Mouse (Mus musculus) intestine, embryonic 14.5 days (tissue): ENCODE data around the gene Ppp1r9a. TPM values are rescaled to one million over a fixed set of nuclear protein-coding genes. Genes with fewer than 3 reads are reported as not detected.

ENCODE experiments used
- ATAC-seq: fragments of 200-750 bp; cut with Nextera tagmentation; replicated peaks from 2 replicates; pipeline ENCODE4 v1.8.0; 2017; ENCODE audit warnings: low read depth, moderate number of reproducible peaks, moderate TSS enrichment, moderate library complexity; ENCODE audit not compliant: low FRiP score, low TSS enrichment
- DNase-seq: peaks from one replicate; pipeline ENCODE4 v3.0.0-alpha.2; 2018; ENCODE audit warnings: low spot score
- H3K27ac ChIP-seq: fragments of 300-500 bp; sonication (generic); 2 replicates; pipeline ENCODE4 v1.5.1; 2014; ENCODE audit warnings: low read depth, mild to moderate bottlenecking, control low read depth
- H3K27me3 ChIP-seq: fragments of 300-500 bp; sonication (generic); replicated peaks from 2 replicates; pipeline ENCODE4 v1.6.1; 2014; ENCODE audit warnings: low read length, control low read depth; ENCODE audit not compliant: control insufficient read depth, insufficient read depth
- H3K36me3 ChIP-seq: fragments of 300-500 bp; sonication (generic); 2 replicates; pipeline ENCODE4 v1.6.1; 2014; ENCODE audit warnings: low read length, control low read depth; ENCODE audit not compliant: control insufficient read depth, insufficient read depth
- H3K4me1 ChIP-seq: fragments of 300-500 bp; sonication (generic); replicated peaks from 2 replicates; pipeline ENCODE4 v1.6.1; 2014; ENCODE audit warnings: low read length, control low read depth, mixed read lengths; ENCODE audit not compliant: control insufficient read depth, insufficient read depth
- H3K4me2 ChIP-seq: fragments of 300-500 bp; sonication (generic); 2 replicates; pipeline ENCODE4 v1.6.1; 2014; ENCODE audit warnings: low read length
- H3K4me3 ChIP-seq: fragments of 300-500 bp; sonication (generic); 2 replicates; pipeline ENCODE4 v1.5.1; 2014; ENCODE audit warnings: low read depth, low read length, control low read depth, mixed read lengths
- H3K9ac ChIP-seq: fragments of 300-500 bp; sonication (generic); 2 replicates; pipeline ENCODE4 v1.6.1; 2014; ENCODE audit warnings: mild to moderate bottlenecking, low read length
- H3K9me3 ChIP-seq: fragments of 300-500 bp; sonication (generic); 2 replicates; pipeline ENCODE4 v1.6.1; 2016; ENCODE audit warnings: low read length, control low read depth; ENCODE audit not compliant: control insufficient read depth
- WGBS: fragments of 180-500 bp; shearing (Covaris S2); extraction: QIAGEN DNeasy Blood & Tissue Kit; methylation state at CpG from one replicate; pipeline ENCODE4 v1.1.7; 2014; 5-methylcytosine and 5-hydroxymethylcytosine counted together
- polyA plus RNA-seq: library from polyadenylated mRNA; unstranded; fragments of >200 nt; fragmentation: Nextera tagmentation; extraction: Ambion mirVana; gene quantifications from 2 replicates; pipeline ENCODE4 v1.2.1, GENCODE M21; 2014

Ppp1r9a gene
- polyA plus RNA-seq, 1 experiment from 2014 or later, result 22.7 TPM

GRCm38 (mm10) chr6:5082144-5082543 lies 179.4 kb downstream of the Ppp1r9a start:
- no peak overlapping the region for H3K9ac ChIP-seq
- no peaks in the 10 kb centered on the region for H3K9me3 ChIP-seq
- peaks cover 34% of the 10 kb centered on the region for H3K4me1 ChIP-seq
- no peak overlapping the region for H3K4me2 ChIP-seq
- peak overlapping the region; percentile 79; the same call in 1 of the 2 replicates for H3K27ac ChIP-seq
- H3K27me3 ChIP-seq, result no peaks in the 10 kb centered on the region
- DNase-seq (no peak), ATAC-seq (no peak)
- H3K4me3 ChIP-seq, result no peak overlapping the region
- peaks cover 4% of the 10 kb centered on the region; the same call in 1 of the 2 replicates for H3K36me3 ChIP-seq

GRCm38 (mm10) chr6:5082740-5083139 lies 180.0 kb downstream of the Ppp1r9a start:
- Histone ChIP-seq H3K27ac (peak overlapping the region; percentile 43), H3K36me3 (peaks cover 4% of the 10 kb centered on the region; the same call in 1 of the 2 replicates), H3K4me1 (peaks cover 34% of the 10 kb centered on the region), H3K4me3 (no peak overlapping the region), H3K9ac (no peak overlapping the region), H3K9me3 (no peaks in the 10 kb centered on the region), H3K27me3 (no peaks in the 10 kb centered on the region), H3K4me2 (no peak overlapping the region)
- WGBS, result 50% methylated on average over 2 of the region's 2 CpGs
- DNase-seq, result no peak
- ATAC-seq, result no peak

GRCm38 (mm10) chr6:5083957-5084356 lies 181.2 kb downstream of the Ppp1r9a start:
- peaks cover 34% of the 10 kb centered on the region for H3K4me1 ChIP-seq
- no peak overlapping the region for H3K4me3 ChIP-seq
- no peaks in the 10 kb centered on the region for H3K9me3 ChIP-seq
- H3K27me3 ChIP-seq, result no peaks in the 10 kb centered on the region
- peak overlapping the region; percentile 12; the same call in 1 of the 2 replicates for H3K27ac ChIP-seq
- H3K4me2 ChIP-seq, result no peak overlapping the region
- H3K36me3 ChIP-seq, result no peaks in the 10 kb centered on the region
- H3K9ac ChIP-seq, result no peak overlapping the region
- WGBS, result 26% methylated on average over 4 of the region's 4 CpGs
- DNase-seq (no peak), ATAC-seq (no peak)

- Histone ChIP-seq H3K4me1 (peaks cover 5% of the 10 kb centered on the region; the same call in 1 of the 2 replicates), H3K9ac (no peak overlapping the region), H3K36me3 (no peaks in the 10 kb centered on the region), H3K9me3 (no peaks in the 10 kb centered on the region), H3K4me2 (no peak overlapping the region), H3K27ac (no peak overlapping the region), H3K27me3 (no peaks in the 10 kb centered on the region), H3K4me3 (no peak overlapping the region)
- WGBS, result 61% methylated on average over 7 of the region's 7 CpGs
- peak; percentile 37 for DNase-seq
- ATAC-seq, result no peak
These were observed 189.2 kb downstream of the Ppp1r9a start for GRCm38 (mm10) chr6:5091873-5092272.

GRCm38 (mm10) chr6:5092795-5093194 lies 190.1 kb downstream of the Ppp1r9a start:
- WGBS, result 87% methylated on average over 4 of the region's 4 CpGs

GRCm38 (mm10) chr6:5093516-5093915 lies 190.8 kb downstream of the Ppp1r9a start:
- Histone ChIP-seq H3K36me3 (no peaks in the 10 kb centered on the region), H3K4me3 (no peak overlapping the region), H3K27ac (peak overlapping the region; percentile 51), H3K9me3 (no peaks in the 10 kb centered on the region), H3K9ac (no peak overlapping the region), H3K4me1 (peaks cover 5% of the 10 kb centered on the region; the same call in 1 of the 2 replicates), H3K27me3 (no peaks in the 10 kb centered on the region), H3K4me2 (no peak overlapping the region)
- 36% methylated on average over 4 of the region's 4 CpGs for WGBS
- DNase-seq, result peak; percentile 51
- ATAC-seq, result no peak

More at GRCm38 (mm10) chr6:5092795-5093194, 190.1 kb downstream of the Ppp1r9a start:
- ATAC-seq, result no peak
- Histone ChIP-seq H3K27ac (peak overlapping the region; percentile 51; the same call in 1 of the 2 replicates), H3K36me3 (no peaks in the 10 kb centered on the region), H3K4me2 (no peak overlapping the region), H3K27me3 (no peaks in the 10 kb centered on the region), H3K4me1 (peaks cover 5% of the 10 kb centered on the region; the same call in 1 of the 2 replicates), H3K9me3 (no peaks in the 10 kb centered on the region), H3K4me3 (no peak overlapping the region), H3K9ac (no peak overlapping the region)
- peak; percentile 4 for DNase-seq

- H3K27me3 ChIP-seq, result no peaks in the 10 kb centered on the region
- ATAC-seq (no peak), DNase-seq (no peak)
- H3K9ac ChIP-seq, result no peak overlapping the region
- H3K36me3 ChIP-seq, result no peaks in the 10 kb centered on the region
- H3K4me1 ChIP-seq, result peaks cover 16% of the 10 kb centered on the region
- H3K9me3 ChIP-seq, result no peaks in the 10 kb centered on the region
- no peak overlapping the region for H3K4me3 ChIP-seq
- H3K4me2 ChIP-seq, result no peak overlapping the region
- 79% methylated on average over 9 of the region's 9 CpGs for WGBS
- H3K27ac ChIP-seq, result no peak overlapping the region
These were observed 192.8 kb downstream of the Ppp1r9a start for GRCm38 (mm10) chr6:5095365-5095973.

GRCm38 (mm10) chr6:5097309-5097708 lies 194.6 kb downstream of the Ppp1r9a start:
- H3K4me2 ChIP-seq, result no peak overlapping the region
- ATAC-seq, result no peak
- H3K9ac ChIP-seq, result no peak overlapping the region
- no peaks in the 10 kb centered on the region for H3K27me3 ChIP-seq
- no peak overlapping the region for H3K27ac ChIP-seq
- peaks cover 16% of the 10 kb centered on the region for H3K4me1 ChIP-seq
- no peaks in the 10 kb centered on the region for H3K36me3 ChIP-seq
- 71% methylated on average over 3 of the region's 3 CpGs for WGBS
- H3K4me3 ChIP-seq, result no peak overlapping the region
- no peaks in the 10 kb centered on the region for H3K9me3 ChIP-seq
- no peak for DNase-seq

- Histone ChIP-seq H3K27me3 (no peaks in the 10 kb centered on the region), H3K9ac (no peak overlapping the region), H3K4me3 (no peak overlapping the region), H3K36me3 (no peaks in the 10 kb centered on the region), H3K9me3 (no peaks in the 10 kb centered on the region), H3K27ac (no peak overlapping the region), H3K4me2 (no peak overlapping the region), H3K4me1 (peaks cover 11% of the 10 kb centered on the region)
- DNase-seq, result peak; percentile 49
- 30% methylated on average over 5 of the region's 5 CpGs for WGBS
- ATAC-seq, result no peak
These were observed 196.6 kb downstream of the Ppp1r9a start for GRCm38 (mm10) chr6:5099282-5099681.
